Mouse (Mus musculus): Measurements from ENCODE around the gene Uba2. TPM values are rescaled to one million over a fixed set of nuclear protein-coding genes. Genes with fewer than 3 reads are reported as not detected.
A peak's percentile ranks its signal among the peaks of the same experiment; 100 is the strongest.

Uba2 gene
- polyA plus RNA-seq, 1 experiment from 2014 or later = 50.0 TPM

DNA sequence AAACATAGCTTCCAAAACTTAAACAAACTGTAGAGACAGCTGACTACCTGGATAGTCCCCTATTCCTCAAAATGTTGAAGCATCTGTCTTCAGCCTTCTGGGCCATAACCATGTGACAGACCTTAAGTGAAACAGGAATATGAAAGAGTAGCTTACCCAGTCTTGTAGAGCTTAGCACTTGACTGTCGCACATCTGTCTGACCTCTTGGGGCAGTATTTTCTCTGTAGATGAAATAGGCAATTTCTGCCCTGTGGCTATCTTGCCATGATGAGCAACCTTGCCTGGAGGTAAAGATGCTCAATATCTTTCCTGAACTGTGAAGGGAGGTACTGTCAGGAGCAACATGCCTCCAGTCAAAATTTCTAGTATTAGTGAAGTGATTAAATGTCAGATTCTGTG is 2.9 kb upstream of the Uba2 start:
- Histone ChIP-seq H3K36me3 (replicated peaks; ENCODE audit: insufficient read depth, low read length) (no peaks in the 10 kb centered on the region), H3K27ac (ENCODE audit: low read depth) (no peak overlapping the region), H3K9ac (replicated peaks) (no peak overlapping the region), H3K4me3 (ENCODE audit: low read depth, low read length) (no peak overlapping the region), H3K4me2 (ENCODE audit: low read depth, low read length) (no peak overlapping the region), H3K9me3 (ENCODE audit: low read length) (no peaks in the 10 kb centered on the region), H3K4me1 (ENCODE audit: insufficient read depth) (peaks cover 3% of the 10 kb centered on the region), H3K27me3 (ENCODE audit: insufficient read depth, low read length) (no peaks in the 10 kb centered on the region)
- no peak for DNase-seq
- 73% methylated on average over 1 of the region's 1 CpGs for WGBS (ENCODE audit: insufficient replicate concordance)
- ATAC-seq = no peak
- TF ChIP-seq CTCF (IDR thresholded peaks at IDR 0.05; ENCODE audit: low read depth) = peak; percentile 22; the same call in 1 of the 2 replicates
- TF ChIP-seq EP300 (IDR thresholded peaks at IDR 0.05; ENCODE audit: low read depth) = no peak

DNA sequence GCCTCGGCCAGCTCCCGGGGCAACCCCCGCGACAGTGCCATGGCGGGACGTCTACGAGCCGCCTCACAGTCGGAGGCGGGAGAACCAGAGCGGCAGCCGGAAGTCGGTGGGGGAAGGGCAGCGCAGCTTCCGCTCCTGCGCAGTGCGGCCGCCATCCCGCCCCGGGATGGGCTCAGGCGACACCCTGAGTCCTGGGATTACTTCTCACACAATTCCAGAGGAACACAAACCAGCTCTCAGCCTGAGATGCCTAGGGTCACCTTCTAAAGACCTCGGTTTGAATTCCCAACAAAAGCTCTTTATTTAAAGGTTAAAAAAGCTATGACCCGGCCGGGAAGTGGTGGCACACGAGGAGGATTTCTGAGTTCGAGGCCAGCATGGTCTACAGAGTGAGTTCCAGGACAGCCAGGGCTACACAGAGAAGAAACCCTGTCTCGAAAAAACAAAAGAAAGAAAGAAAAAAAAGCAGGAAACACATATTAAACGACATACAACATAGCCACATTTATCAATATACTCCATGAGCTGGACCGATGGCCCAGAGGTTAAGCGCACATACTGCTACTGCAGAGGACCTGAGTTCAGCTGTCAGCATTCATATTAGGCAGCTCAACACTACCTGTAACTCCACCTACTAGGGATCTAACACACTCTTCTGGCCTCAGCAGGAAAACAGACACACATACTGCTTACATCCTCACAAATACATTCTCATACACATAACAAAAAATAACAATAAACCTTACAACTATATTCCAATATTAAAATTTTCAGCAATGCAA is 738 bp downstream of the Uba2 start:
- peak overlapping the region; percentile 80 for H3K4me3 ChIP-seq (ENCODE audit: low read depth, low read length)
- TF ChIP-seq CTCF (IDR thresholded peaks at IDR 0.05; ENCODE audit: low read depth) (no peak), EP300 (IDR thresholded peaks at IDR 0.05; ENCODE audit: low read depth) (no peak)
- WGBS (ENCODE audit: insufficient replicate concordance) = 10% methylated on average over 30 of the region's 30 CpGs
- peak overlapping the region; percentile 85 for H3K4me2 ChIP-seq (ENCODE audit: low read depth, low read length)
- H3K27ac ChIP-seq (ENCODE audit: low read depth) = peak overlapping the region; percentile 81
- H3K9ac ChIP-seq (replicated peaks) = peak overlapping the region; percentile 90
- ATAC-seq (peak; percentile 96), DNase-seq (peak; percentile 93)
- H3K4me1 ChIP-seq (ENCODE audit: insufficient read depth) = peaks cover 11% of the 10 kb centered on the region
- no peaks in the 10 kb centered on the region for H3K27me3 ChIP-seq (ENCODE audit: insufficient read depth, low read length)
- H3K36me3 ChIP-seq (replicated peaks; ENCODE audit: insufficient read depth, low read length) = peaks cover 13% of the 10 kb centered on the region
- H3K9me3 ChIP-seq (ENCODE audit: low read length) = no peaks in the 10 kb centered on the region

DNA sequence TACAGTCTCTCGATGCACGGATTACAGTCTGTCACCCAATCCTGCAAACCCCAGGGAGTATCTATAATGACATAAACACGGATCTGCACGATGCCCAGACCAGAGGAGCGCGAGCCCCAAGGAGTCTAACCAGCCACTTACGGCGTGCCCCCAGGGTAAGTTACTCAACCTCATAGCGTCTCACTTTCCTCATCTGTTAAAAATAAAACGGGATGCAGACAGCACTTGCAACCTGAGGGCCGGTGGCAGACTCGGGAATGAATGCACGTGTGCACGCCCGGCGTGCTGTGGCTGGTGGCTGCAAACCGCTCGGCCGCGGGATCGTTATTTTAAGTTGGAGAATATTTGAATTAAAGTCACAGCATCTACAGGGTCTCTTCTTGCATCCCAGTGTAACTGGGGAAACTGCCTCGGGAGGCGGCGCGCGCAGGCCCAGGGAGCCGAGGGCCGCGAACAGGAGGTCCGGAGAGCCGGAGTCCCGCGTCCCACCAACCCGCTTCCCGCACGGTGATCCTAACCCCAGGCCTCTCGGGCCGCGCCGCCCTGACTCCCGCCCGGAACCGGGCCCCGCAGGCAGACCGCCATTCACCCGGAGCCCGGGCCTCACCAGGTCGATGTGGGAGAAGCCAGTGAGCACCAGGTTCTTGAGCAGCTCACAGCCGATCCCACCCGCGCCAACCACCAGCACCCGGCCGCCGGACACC is 1.5 kb downstream of the Uba2 start:
- H3K27me3 ChIP-seq (ENCODE audit: insufficient read depth, low read length) = no peaks in the 10 kb centered on the region
- peak overlapping the region; percentile 80 for H3K4me3 ChIP-seq (ENCODE audit: low read depth, low read length)
- peaks cover 21% of the 10 kb centered on the region for H3K36me3 ChIP-seq (replicated peaks; ENCODE audit: insufficient read depth, low read length)
- H3K4me1 ChIP-seq (ENCODE audit: insufficient read depth) = peaks cover 11% of the 10 kb centered on the region
- H3K9ac ChIP-seq (replicated peaks) = peak overlapping the region; percentile 90
- WGBS (ENCODE audit: insufficient replicate concordance) = under 1% methylated on average over 50 of the region's 54 CpGs
- DNase-seq (no peak), ATAC-seq (peak; percentile 83)
- peak overlapping the region; percentile 81 for H3K27ac ChIP-seq (ENCODE audit: low read depth)
- TF ChIP-seq EP300 (IDR thresholded peaks at IDR 0.05; ENCODE audit: low read depth) (no peak), CTCF (IDR thresholded peaks at IDR 0.05; ENCODE audit: low read depth) (no peak)
- peak overlapping the region; percentile 85 for H3K4me2 ChIP-seq (ENCODE audit: low read depth, low read length)
- H3K9me3 ChIP-seq (ENCODE audit: low read length) = no peaks in the 10 kb centered on the region

DNA sequence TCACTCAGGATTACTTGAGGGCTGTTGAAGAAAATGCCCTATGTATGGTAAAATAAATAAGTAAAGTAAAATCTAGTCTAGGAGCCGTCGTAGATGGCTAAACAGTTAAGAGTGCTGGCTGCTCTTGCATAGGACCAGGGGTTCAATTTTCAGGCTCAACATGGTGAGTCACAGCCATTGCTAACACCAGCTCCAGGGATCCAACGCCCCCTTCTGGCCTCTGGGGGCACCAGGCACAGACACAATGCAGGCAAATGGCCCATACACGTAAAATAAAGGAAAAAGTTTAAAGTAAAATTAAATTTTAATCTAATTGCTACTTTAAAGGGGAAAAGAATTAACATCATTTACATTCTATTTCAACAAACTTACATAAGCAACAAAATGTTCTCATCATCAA is 2.5 kb downstream of the Uba2 start:
- no peaks in the 10 kb centered on the region for H3K27me3 ChIP-seq (ENCODE audit: insufficient read depth, low read length)
- no peak overlapping the region for H3K4me3 ChIP-seq (ENCODE audit: low read depth, low read length)
- H3K27ac ChIP-seq (ENCODE audit: low read depth) = no peak overlapping the region
- DNase-seq (peak; percentile 72), ATAC-seq (no peak)
- 46% methylated on average over 4 of the region's 4 CpGs for WGBS (ENCODE audit: insufficient replicate concordance)
- H3K4me2 ChIP-seq (ENCODE audit: low read depth, low read length) = peak overlapping the region; percentile 10; the same call in 1 of the 2 replicates
- H3K36me3 ChIP-seq (replicated peaks; ENCODE audit: insufficient read depth, low read length) = peaks cover 32% of the 10 kb centered on the region
- no peaks in the 10 kb centered on the region for H3K9me3 ChIP-seq (ENCODE audit: low read length)
- TF ChIP-seq EP300 (IDR thresholded peaks at IDR 0.05; ENCODE audit: low read depth) = no peak
- peak; percentile 65 for TF ChIP-seq CTCF (IDR thresholded peaks at IDR 0.05; ENCODE audit: low read depth)
- H3K9ac ChIP-seq (replicated peaks) = no peak overlapping the region
- peaks cover 11% of the 10 kb centered on the region for H3K4me1 ChIP-seq (ENCODE audit: insufficient read depth)

DNA sequence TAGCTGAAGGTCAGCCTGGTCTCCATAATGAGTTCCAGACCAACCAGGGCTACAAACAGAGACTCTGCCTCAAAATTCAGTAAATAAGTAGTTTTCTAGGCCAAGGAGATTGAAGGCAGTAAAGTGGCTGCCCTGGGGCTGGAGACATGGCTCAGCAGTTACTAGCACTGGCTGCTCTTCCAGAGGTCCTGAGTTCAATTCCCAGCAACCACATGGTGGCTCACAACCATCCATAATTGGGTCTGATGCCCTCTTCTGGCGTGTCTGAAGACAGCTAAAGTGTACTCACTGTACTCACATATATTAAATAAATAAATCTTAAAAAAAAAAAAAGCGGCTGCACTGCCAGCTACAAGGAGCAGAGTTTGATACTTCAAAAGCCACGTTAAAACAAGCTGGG is 3.4 kb downstream of the Uba2 start:
- Histone ChIP-seq H3K4me3 (ENCODE audit: low read depth, low read length) (no peak overlapping the region), H3K27me3 (ENCODE audit: insufficient read depth, low read length) (no peaks in the 10 kb centered on the region), H3K4me1 (ENCODE audit: insufficient read depth) (peaks cover 11% of the 10 kb centered on the region), H3K9ac (replicated peaks) (no peak overlapping the region), H3K27ac (ENCODE audit: low read depth) (no peak overlapping the region), H3K4me2 (ENCODE audit: low read depth, low read length) (no peak overlapping the region), H3K36me3 (replicated peaks; ENCODE audit: insufficient read depth, low read length) (peaks cover 40% of the 10 kb centered on the region), H3K9me3 (ENCODE audit: low read length) (no peaks in the 10 kb centered on the region)
- ATAC-seq (no peak), DNase-seq (no peak)
- WGBS (ENCODE audit: insufficient replicate concordance) = 82% methylated on average over 3 of the region's 3 CpGs
- no peak for TF ChIP-seq CTCF (IDR thresholded peaks at IDR 0.05; ENCODE audit: low read depth)
- TF ChIP-seq EP300 (IDR thresholded peaks at IDR 0.05; ENCODE audit: low read depth) = no peak

DNA sequence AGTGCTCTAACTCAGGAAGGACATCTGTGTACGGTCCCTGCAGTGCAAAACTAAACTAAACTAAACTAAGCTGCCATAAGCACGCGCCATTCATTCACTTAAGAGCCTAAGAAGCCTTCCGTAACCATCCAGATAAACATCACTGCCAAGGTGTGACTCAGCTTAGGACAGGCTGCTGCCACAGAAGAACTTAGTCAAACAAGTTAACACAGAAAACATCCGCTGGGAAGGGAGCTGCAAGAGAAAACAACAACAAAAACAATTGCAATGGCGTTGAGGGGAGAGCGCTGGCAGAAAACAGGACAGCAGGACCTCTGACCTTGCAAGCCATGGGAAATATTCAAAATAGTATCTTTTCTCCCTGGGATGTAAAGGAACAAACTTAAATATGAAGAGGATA is 4.7 kb downstream of the Uba2 start:
- peaks cover 11% of the 10 kb centered on the region for H3K4me1 ChIP-seq (ENCODE audit: insufficient read depth)
- no peak overlapping the region for H3K4me3 ChIP-seq (ENCODE audit: low read depth, low read length)
- H3K27me3 ChIP-seq (ENCODE audit: insufficient read depth, low read length) = no peaks in the 10 kb centered on the region
- H3K9me3 ChIP-seq (ENCODE audit: low read length) = no peaks in the 10 kb centered on the region
- H3K36me3 ChIP-seq (replicated peaks; ENCODE audit: insufficient read depth, low read length) = peaks cover 51% of the 10 kb centered on the region
- no peak overlapping the region for H3K27ac ChIP-seq (ENCODE audit: low read depth)
- DNase-seq (no peak), ATAC-seq (no peak)
- TF ChIP-seq EP300 (IDR thresholded peaks at IDR 0.05; ENCODE audit: low read depth) (no peak), CTCF (IDR thresholded peaks at IDR 0.05; ENCODE audit: low read depth) (no peak)
- H3K9ac ChIP-seq (replicated peaks) = no peak overlapping the region
- no peak overlapping the region for H3K4me2 ChIP-seq (ENCODE audit: low read depth, low read length)
- WGBS (ENCODE audit: insufficient replicate concordance) = 91% methylated on average over 7 of the region's 7 CpGs
